Mouse (Mus musculus) MEL (cell line): ENCODE results near the gene Enox2.

ENCODE experiments used
- CTCF ChIP-seq, 3 experiments: IDR thresholded peaks in 2 of 3; conservative IDR thresholded peaks in 1 of 3; 2 replicates each; pipeline ENCODE4 v1.5.1; 2011 to 2012; ENCODE audit warnings: low read length in 3 of 3, low read depth in 2 of 3, mild to moderate bottlenecking in 2 of 3, improper control_type of control experiment in 1 of 3, inconsistent platforms in 1 of 3, mixed read lengths in 1 of 3, moderate library complexity in 1 of 3; ENCODE audit not compliant: control insufficient read depth in 1 of 3, insufficient read depth in 1 of 3, poor library complexity in 1 of 3, severe bottlenecking in 1 of 3
- POLR2A ChIP-seq, 2 experiments: IDR thresholded peaks; 2 replicates each; pipeline ENCODE4 v1.6.1; 2011 to 2012; ENCODE audit warnings: low read length in 2 of 2, mild to moderate bottlenecking in 2 of 2, control low read depth in 1 of 2, improper control_type of control experiment in 1 of 2, low read depth in 1 of 2, moderate library complexity in 1 of 2; ENCODE audit not compliant: control insufficient read depth in 1 of 2, insufficient read depth in 1 of 2, poor library complexity in 1 of 2

DNA sequence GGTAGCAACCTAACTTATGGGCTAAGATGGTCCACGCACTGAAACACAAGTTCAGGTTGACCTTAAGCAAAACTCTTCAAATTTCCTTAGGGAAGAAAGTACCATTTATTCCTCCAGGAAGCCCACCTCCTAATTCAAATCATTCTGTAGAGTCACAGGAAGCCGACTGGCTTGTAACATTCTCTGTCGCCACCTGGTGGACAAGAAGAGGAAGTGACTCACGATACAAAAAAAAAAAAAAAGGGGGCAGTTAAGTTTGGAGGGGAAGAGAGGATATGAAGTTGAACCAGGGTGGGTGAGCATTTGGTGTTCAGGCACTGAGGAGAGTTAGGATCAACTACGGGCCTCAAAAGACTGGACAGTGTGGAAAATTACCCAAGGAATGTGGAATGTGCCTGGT lies 18.6 kb upstream of the Enox2 start:
- TF ChIP-seq POLR2A (IDR thresholded peaks at IDR 0.05; ENCODE audit: control insufficient read depth in 1 of 2, insufficient read depth in 1 of 2, low read depth in 1 of 2, low read length in 2 of 2, poor library complexity in 1 of 2) = no peak
- peak; percentile 28 to 71 (median 51); a peak in 5 of 6 replicates for TF ChIP-seq CTCF (IDR thresholded peaks at IDR 0.05 in 2 of 3, conservative IDR thresholded peaks at IDR 0.05 in 1 of 3; ENCODE audit: control insufficient read depth in 1 of 3, insufficient read depth in 1 of 3, low read depth in 2 of 3, low read length in 3 of 3, poor library complexity in 1 of 3, severe bottlenecking in 1 of 3)
